Mouse (Mus musculus) erythroblast, embryonic 14.5 days (primary cell): ENCODE results near the gene Zfand6.

Experiments
- GATA1 ChIP-seq: IDR thresholded peaks from 2 replicates; pipeline ENCODE4 v1.6.1; 2012; ENCODE audit warnings: low read length, inconsistent platforms, mixed read lengths
- TAL1 ChIP-seq: IDR thresholded peaks from 3 replicates; pipeline ENCODE4 v1.6.1; 2012; ENCODE audit warnings: low read length, inconsistent platforms, mixed read lengths

DNA sequence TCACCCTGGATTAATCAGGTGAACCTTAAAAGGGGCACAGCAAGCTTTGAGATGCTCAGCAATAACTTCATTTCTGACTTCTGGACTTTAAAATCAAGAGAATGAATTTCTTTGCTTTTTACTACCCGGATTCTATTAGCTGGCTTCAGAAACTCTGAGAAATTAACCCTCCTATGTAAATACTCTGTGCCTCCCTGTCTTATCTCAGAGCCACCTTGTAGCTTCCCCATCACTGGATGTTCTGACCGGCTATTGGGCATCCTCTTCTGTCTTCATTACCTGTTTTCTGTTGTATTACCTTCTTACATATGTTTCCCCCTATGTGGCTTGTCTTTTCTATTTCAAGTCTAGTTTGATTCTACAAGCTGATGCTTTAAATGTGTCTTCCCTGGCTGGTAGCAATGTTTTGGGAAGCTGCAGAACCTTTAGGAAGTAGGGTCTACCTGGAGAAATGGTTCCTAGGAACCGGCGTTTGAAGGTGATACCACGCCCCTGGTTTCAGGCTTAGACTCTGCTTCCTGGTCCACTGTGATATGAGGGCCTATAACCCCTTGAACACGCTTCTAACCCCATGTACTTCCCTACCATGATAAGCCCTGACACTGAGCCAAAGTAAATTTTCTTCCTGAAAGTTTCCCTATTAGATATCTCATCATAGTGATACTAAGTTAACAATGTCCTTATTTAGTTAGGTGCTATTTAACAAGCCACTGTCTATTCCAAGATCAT is 46.3 kb downstream of the Zfand6 start:
- TF ChIP-seq TAL1, result no peak
- TF ChIP-seq GATA1, result no peak
